Mouse (Mus musculus) megakaryocyte-erythroid progenitor cell, adult 5-6 weeks (primary cell): Measurements from ENCODE around the gene Clca1. TPM values are rescaled to one million over a fixed set of nuclear protein-coding genes. Genes with fewer than 3 reads are reported as not detected.

ENCODE experiments used
- ATAC-seq: replicated peaks from 2 replicates; pipeline ENCODE4 v1.8.0; 2016; ENCODE audit warnings: mild to moderate bottlenecking, inconsistent platforms; ENCODE audit not compliant: severe bottlenecking, poor library complexity, low FRiP score, low TSS enrichment
- total RNA-seq, 2 experiments: library from RNA; stranded (forward) in 1 of 2; stranded (reverse) in 1 of 2; fragments of 200-1000, 215-1000 nt in 1 of 2; fragments of >200 nt in 1 of 2; fragmentation: Nextera tagmentation in 1 of 2; gene quantifications; 2 replicates each; pipeline ENCODE4 v1.2.3; 2014 to 2017

Gene Clca1
- total RNA-seq, 2 experiments from 2014 or later: not detected

DNA sequence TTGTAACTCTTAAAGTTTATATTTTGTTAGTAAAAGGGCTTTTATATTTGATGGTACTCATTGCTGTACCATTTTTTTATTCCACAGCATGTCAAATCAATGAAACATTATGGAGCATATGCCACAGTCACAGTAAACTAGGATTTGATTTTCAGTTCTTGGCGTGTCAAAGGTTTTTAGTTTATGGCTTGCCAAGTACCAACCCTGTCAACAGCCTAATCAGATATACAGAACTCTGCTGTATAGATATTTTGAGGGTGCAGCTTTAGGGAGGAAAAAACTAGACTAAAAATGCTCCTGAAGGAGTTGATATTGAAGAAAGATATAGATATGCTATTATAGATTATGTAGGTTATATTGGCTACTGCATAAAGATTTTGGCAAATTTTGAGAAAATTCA, 62.8 kb downstream of the Clca1 start:
- no peak for ATAC-seq

DNA sequence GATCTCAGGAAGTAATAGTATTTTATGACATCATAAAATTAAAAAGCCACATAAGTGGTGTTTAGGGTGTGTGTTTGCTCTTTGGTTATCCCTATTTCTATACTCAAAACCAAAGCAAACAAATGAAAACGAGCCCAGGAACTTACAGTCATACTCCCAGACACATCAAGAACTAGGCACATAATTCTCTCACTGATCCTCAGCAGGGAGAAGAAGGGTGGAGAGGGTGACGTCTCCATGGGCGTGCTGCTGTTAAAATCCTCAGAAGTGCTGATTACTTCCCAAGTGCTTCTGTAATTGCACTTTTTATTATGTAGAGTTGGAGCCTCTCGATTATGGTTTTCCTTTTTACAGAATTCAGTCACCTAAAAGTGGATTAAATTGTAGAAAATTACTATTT, 66.5 kb downstream of the Clca1 start:
- no peak for ATAC-seq

Other genes with a start within 250 kb of the Clca1 start
- gene Clca3a2, start 213.3 kb downstream of the Clca1 start, total RNA-seq (2014; fragmentation: Nextera tagmentation): not detected in 2 replicates
- not detected in 2 replicates for gene Clca3a2, start 213.3 kb downstream of the Clca1 start, total RNA-seq (2017)
- not detected in 2 replicates for gene Clca3b, start 183.4 kb downstream of the Clca1 start, total RNA-seq (2014; fragmentation: Nextera tagmentation)
- not detected in 2 replicates for gene Clca3b, start 183.4 kb downstream of the Clca1 start, total RNA-seq (2017)
- gene Clca4b, start 100.2 kb downstream of the Clca1 start, total RNA-seq (2014; fragmentation: Nextera tagmentation): not detected in 2 replicates
- not detected in 2 replicates for gene Clca4b, start 100.2 kb downstream of the Clca1 start, total RNA-seq (2017)
- gene Clca4a, start 57.7 kb downstream of the Clca1 start, total RNA-seq (2014; fragmentation: Nextera tagmentation): not detected in 2 replicates
- gene Clca4a, start 57.7 kb downstream of the Clca1 start, total RNA-seq (2017): not detected in 2 replicates
- gene Clca2, start 66.7 kb upstream of the Clca1 start, total RNA-seq (2014; fragmentation: Nextera tagmentation): not detected in 2 replicates
- gene Clca2, start 66.7 kb upstream of the Clca1 start, total RNA-seq (2017): not detected in 2 replicates
- 26.5 and 44.8 TPM in 2 replicates for gene Odf2l, start 85.8 kb upstream of the Clca1 start, total RNA-seq (2014; fragmentation: Nextera tagmentation)
- 27.7 and 42.9 TPM in 2 replicates for gene Odf2l, start 85.8 kb upstream of the Clca1 start, total RNA-seq (2017)